Mouse (Mus musculus): ENCODE results near the gene Cfap54. TPM values are rescaled to one million over a fixed set of nuclear protein-coding genes. Genes with fewer than 3 reads are reported as not detected.

The Cfap54 gene
- polyA plus RNA-seq, 1 experiment from 2014 or later, result 3.1 TPM

GRCm38 (mm10) chr10:92791908-92792307, 289.5 kb downstream of the Cfap54 start:
- ATAC-seq, result no peak
- in situ Hi-C loops (cut with MboI; ENCODE audit: low pct_unique_long_range_greater_than_20kb), result no loop called here
- no peak for TF ChIP-seq CTCF (IDR thresholded peaks at IDR 0.05)
- ChIA-PET POLR2A (no interaction called here), CTCF (no interaction called here)
- H3K27me3 ChIP-seq, result no peaks in the 10 kb centered on the region
- no peak for DNase-seq (ENCODE audit: low read depth, low spot score)

DNA sequence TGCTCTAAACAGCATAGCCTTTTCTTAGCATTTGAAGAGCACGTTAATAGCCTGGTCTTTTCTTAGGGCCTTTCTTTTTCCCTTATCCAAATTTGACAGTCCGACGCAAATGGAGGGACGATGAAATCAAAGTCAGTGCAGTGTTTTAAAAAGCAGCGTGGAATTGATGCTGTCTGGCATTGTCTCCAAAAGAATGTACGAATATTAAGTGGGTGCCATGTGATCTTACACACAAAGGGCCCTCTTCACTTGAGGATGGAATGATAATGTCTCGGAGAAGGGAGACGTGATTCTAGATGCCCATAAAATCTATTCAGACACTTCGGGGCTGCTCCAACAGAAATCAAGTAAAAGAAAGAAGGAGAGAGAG, 289.9 kb downstream of the Cfap54 start:
- TF ChIP-seq CTCF (IDR thresholded peaks at IDR 0.05), result no peak
- in situ Hi-C loops (cut with MboI; ENCODE audit: low pct_unique_long_range_greater_than_20kb), result no loop called here
- ATAC-seq, result no peak
- no peak for DNase-seq (ENCODE audit: low read depth, low spot score)
- H3K27me3 ChIP-seq, result no peaks in the 10 kb centered on the region
- ChIA-PET CTCF (no interaction called here), POLR2A (no interaction called here)

GRCm38 (mm10) chr10:92790893-92791530, 290.4 kb downstream of the Cfap54 start:
- ChIA-PET CTCF (no interaction called here), POLR2A (no interaction called here)
- H3K27me3 ChIP-seq, result no peaks in the 10 kb centered on the region
- ATAC-seq, result no peak
- DNase-seq (ENCODE audit: low read depth, low spot score), result no peak
- in situ Hi-C loops (cut with MboI; ENCODE audit: low pct_unique_long_range_greater_than_20kb), result no loop called here
- TF ChIP-seq CTCF (IDR thresholded peaks at IDR 0.05), result no peak

GRCm38 (mm10) chr10:92790247-92790646, 291.2 kb downstream of the Cfap54 start:
- H3K27me3 ChIP-seq, result no peaks in the 10 kb centered on the region
- ATAC-seq (no peak), DNase-seq (ENCODE audit: low read depth, low spot score) (no peak)
- POLR2A ChIA-PET, result no interaction called here
- TF ChIP-seq CTCF (IDR thresholded peaks at IDR 0.05), result no peak
- CTCF ChIA-PET, result no interaction called here
- in situ Hi-C loops (cut with MboI; ENCODE audit: low pct_unique_long_range_greater_than_20kb), result no loop called here

DNA sequence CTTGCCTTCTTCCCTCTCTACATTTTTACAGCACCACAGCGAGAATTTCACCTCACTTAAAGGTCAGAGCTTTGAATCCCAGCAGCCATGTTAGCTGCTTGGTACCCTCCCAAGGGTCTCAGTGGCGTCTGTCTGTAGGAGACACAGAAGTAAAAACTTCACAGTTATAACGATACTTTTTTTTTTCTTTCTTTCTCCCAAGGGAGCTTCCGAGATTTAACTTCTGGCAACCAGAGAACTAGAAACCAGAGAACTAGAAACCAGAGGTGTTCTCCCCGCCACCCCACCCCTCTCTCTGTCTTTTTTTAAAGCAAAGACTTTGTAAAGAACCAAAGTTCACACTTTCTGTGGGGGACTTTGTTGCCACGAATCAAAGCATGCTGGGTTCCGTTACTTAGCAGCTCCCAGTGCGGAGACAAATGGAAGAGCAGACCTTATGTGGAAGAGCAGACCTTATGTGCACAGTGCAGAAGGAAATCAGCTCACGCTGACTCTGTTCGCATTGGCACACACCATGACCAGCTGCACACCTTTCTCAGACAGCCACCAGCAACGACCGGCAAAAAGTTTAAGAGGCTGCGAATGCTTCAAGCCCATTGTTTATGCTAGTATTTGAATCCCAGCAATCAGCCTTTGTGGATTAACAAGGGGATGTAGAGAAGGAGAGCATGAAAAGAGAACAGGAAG, 292.9 kb downstream of the Cfap54 start:
- DNase-seq (ENCODE audit: low read depth, low spot score), result no peak
- CTCF ChIA-PET, result interaction anchor here (0.8 kb wide), 1 partner anchor 10 kb away, joined by 3 read pairs; no protein-coding TSS in a partner anchor

GRCm38 (mm10) chr10:92782691-92783090, 298.7 kb downstream of the Cfap54 start:
- DNase-seq (ENCODE audit: low read depth, low spot score) (no peak), ATAC-seq (no peak)
- no peaks in the 10 kb centered on the region for H3K27me3 ChIP-seq
- ChIA-PET POLR2A (no interaction called here), CTCF (no interaction called here)
- in situ Hi-C loops (cut with MboI; ENCODE audit: low pct_unique_long_range_greater_than_20kb), result no loop called here
- TF ChIP-seq CTCF (IDR thresholded peaks at IDR 0.05), result no peak

More for the DNA sequence above, 292.9 kb downstream of the Cfap54 start:
- POLR2A ChIA-PET, result no interaction called here
- H3K27me3 ChIP-seq, result no peaks in the 10 kb centered on the region
- no peak for ATAC-seq
- no peak for TF ChIP-seq CTCF (IDR thresholded peaks at IDR 0.05)
- in situ Hi-C loops (cut with MboI; ENCODE audit: low pct_unique_long_range_greater_than_20kb), result no loop called here

DNA sequence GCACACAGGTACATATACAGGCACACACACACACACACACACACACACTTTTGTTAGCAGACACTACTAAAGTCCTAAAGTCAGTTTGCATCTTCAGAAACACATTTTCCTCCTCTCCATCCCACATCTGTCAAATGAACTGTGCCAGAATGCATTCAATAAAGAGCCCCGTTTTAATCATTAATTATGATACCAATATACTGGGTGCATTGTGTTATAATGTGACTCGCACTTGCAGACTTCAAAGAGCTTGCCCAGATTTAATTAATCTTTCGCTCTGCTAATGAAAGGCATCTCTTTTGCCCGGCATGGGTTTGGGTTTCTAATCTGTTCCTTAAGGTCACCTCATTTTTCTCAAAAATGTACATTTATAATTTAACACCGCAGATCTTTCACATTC, 327.1 kb downstream of the Cfap54 start:
- ATAC-seq, result no peak
- POLR2A ChIA-PET, result no interaction called here
- TF ChIP-seq CTCF (IDR thresholded peaks at IDR 0.05), result no peak
- CTCF ChIA-PET, result no interaction called here
- DNase-seq (ENCODE audit: low read depth, low spot score), result no peak
- in situ Hi-C loops (cut with MboI; ENCODE audit: low pct_unique_long_range_greater_than_20kb), result no loop called here
- no peaks in the 10 kb centered on the region for H3K27me3 ChIP-seq

DNA sequence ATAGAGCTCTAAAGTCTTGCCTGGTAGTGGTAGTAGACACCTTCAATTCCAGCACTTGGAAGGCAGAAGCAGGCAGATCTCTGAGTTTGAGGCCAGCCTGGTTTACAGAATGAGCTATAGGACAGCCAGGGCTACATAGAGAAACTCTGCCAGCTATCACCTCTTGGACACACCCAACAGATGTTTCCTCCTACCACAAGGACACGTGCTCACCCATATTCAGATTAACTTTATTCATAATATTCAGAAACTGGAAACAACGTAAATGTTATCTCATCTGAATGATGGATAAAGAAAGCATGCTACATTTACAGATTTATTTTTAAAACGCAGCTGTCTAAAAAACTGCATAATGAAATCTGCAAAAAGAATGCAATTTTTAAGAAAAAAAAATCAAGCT, 351.1 kb downstream of the Cfap54 start:
- CTCF ChIA-PET, result no interaction called here
- in situ Hi-C loops (cut with MboI; ENCODE audit: low pct_unique_long_range_greater_than_20kb), result no loop called here
- ATAC-seq, result no peak

DNA sequence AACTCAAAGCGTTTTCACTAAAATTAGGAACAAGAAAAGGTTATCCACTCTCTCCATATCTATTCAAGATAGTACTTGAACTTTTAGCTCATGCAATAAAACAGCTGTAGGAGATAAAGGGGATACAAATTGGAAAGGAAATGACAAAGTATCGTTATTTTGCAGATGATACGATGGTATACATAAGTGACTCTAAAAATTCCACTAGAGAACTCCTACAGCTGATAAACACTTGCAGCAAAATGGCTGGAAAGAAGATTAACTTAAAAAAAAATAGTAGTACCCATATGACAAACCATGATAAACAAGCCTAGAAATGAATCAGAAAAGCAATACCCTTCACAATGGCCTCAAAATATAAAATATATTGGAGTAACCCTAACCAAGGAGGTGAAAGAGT, 352.7 kb downstream of the Cfap54 start:
- peaks cover 11% of the 10 kb centered on the region for H3K27me3 ChIP-seq
- no peak for DNase-seq (ENCODE audit: low read depth, low spot score)
- ATAC-seq, result no peak
- in situ Hi-C loops (cut with MboI; ENCODE audit: low pct_unique_long_range_greater_than_20kb), result no loop called here
- ChIA-PET CTCF (no interaction called here), POLR2A (no interaction called here)
- TF ChIP-seq CTCF (IDR thresholded peaks at IDR 0.05), result no peak

More for the DNA sequence above, 351.1 kb downstream of the Cfap54 start:
- DNase-seq (ENCODE audit: low read depth, low spot score), result no peak
- peaks cover 14% of the 10 kb centered on the region for H3K27me3 ChIP-seq
- no peak for TF ChIP-seq CTCF (IDR thresholded peaks at IDR 0.05)
- POLR2A ChIA-PET, result no interaction called here

Other genes starting within 250 kb of the Cfap54 start
- gene Cdk17, start 79.3 kb upstream of the Cfap54 start, polyA plus RNA-seq (2021), result 29.9 TPM
- 65.2 TPM for gene Elk3, start 229.5 kb upstream of the Cfap54 start, polyA plus RNA-seq (2021)

Measured in Patski (cell line).